Mouse (Mus musculus) heart, postnatal 0 days (tissue): ENCODE results near the gene Coq2.

ENCODE experiments used
- CTCF ChIP-seq: IDR thresholded peaks from 2 replicates; pipeline ENCODE4 v1.5.1; 2016; ENCODE audit warnings: antibody characterized with exemption, control low read depth, low read depth
- EP300 ChIP-seq: IDR thresholded peaks from 2 replicates; pipeline ENCODE4 v1.6.1; 2016; ENCODE audit warnings: antibody characterized with exemption, low read depth

DNA sequence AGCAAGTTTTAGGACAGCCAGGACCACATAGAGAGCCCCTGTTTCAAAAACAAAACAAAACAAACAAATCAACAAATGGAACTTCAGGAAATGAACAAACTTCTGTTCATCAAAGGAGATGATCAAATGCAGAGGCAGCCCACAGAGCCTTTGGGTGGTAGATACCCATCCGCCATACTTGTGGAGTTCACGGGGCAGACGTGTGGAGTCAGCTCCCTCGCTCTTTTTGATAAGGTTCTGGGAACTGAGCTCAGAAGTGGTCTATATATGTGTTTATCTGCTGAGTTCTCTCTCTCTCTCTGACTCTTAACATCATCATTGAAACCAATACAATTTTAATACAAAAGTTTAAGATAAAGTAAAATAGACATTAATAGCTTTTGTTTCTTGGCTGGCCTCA lies 46.1 kb downstream of the Coq2 start:
- no peak for TF ChIP-seq CTCF
- TF ChIP-seq EP300 = no peak
